Mouse (Mus musculus) embryonic fibroblast, embryonic 13.5 days (primary cell): Measurements from ENCODE around the gene Rpl10.
A peak's percentile ranks its signal among the peaks of the same experiment; 100 is the strongest.

Experiments
- CTCF ChIP-seq: IDR thresholded peaks from 2 replicates; pipeline ENCODE4 v1.5.1; 2011; ENCODE audit warnings: mild to moderate bottlenecking, control low read depth, low read length, moderate library complexity, borderline replicate concordance; ENCODE audit not compliant: insufficient read depth
- POLR2A ChIP-seq: IDR thresholded peaks from 2 replicates; pipeline ENCODE4 v1.6.1; 2011; ENCODE audit warnings: low read depth, mild to moderate bottlenecking, control low read depth, low read length, moderate library complexity

DNA sequence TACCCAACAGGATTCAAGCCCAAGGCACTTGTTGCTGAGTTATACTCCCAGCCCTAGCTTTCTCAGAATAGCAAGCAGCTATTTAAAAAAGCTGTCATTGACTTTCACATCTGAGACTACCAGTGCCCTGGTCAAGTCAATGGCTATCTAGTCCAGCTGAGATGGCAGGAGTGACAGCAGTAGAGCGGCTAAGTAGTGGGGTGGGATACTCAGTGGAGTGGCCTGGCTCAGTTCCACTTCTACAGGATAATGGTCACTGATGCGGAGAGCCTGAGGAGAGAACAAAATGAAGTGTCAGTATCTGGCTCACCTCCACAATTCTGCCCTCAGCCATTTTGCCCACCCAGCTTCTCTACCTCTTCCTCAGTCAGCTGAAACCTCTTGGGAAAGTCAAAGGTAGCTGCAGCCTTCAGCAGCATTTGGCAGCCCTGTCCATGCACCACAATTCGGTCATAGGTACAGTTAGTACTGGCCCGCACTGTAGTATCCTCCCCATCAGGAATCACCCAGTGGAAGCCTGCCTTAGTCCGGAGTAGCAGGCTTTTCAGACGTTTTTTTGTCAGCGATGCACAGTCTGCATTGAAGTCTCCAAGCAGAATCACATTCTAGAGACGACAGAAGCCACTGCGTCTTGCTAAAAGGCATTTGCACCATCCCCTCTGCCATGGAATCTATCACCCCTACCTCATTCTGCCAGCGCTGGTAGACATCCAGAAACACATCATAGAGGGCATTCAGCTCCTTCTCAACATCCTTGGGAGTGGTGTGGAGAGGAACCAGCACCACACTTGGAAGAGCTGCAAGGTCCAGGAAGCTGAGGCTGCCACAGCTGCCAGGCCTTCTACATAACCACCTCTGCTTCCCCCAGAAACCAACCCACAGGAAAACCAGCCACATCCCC, 3.1 kb downstream of the Rpl10 start:
- TF ChIP-seq POLR2A: peak; percentile 53
- TF ChIP-seq CTCF: no peak
